Mouse (Mus musculus): ENCODE measurements around the gene Camta1.
A peak's percentile ranks its signal among the peaks of the same experiment; 100 is the strongest.

Gene Camta1

GRCm38 (mm10) chr4:151730037-151730759, 131.5 kb downstream of the Camta1 start:
- DNase-seq: no peak

- no peak for DNase-seq
These were observed 132.6 kb downstream of the Camta1 start for GRCm38 (mm10) chr4:151729116-151729515.

GRCm38 (mm10) chr4:151728391-151729065, 133.1 kb downstream of the Camta1 start:
- DNase-seq: no peak

GRCm38 (mm10) chr4:151726396-151726795, 135.3 kb downstream of the Camta1 start:
- no peak for DNase-seq

- no peak for DNase-seq
These were observed 136.8 kb downstream of the Camta1 start for GRCm38 (mm10) chr4:151724897-151725296.

- no peak for DNase-seq
These were observed 140.8 kb downstream of the Camta1 start for GRCm38 (mm10) chr4:151720722-151721467.

GRCm38 (mm10) chr4:151718866-151719475, 142.7 kb downstream of the Camta1 start:
- DNase-seq: no peak

- no peak for DNase-seq
These were observed 143.8 kb downstream of the Camta1 start for GRCm38 (mm10) chr4:151717864-151718263.

- DNase-seq: no peak
These were observed 148.0 kb downstream of the Camta1 start for GRCm38 (mm10) chr4:151713714-151714113.

GRCm38 (mm10) chr4:151711406-151711805, 150.3 kb downstream of the Camta1 start:
- DNase-seq: no peak

- no peak for DNase-seq
These were observed 151.2 kb downstream of the Camta1 start for GRCm38 (mm10) chr4:151710522-151710921.

GRCm38 (mm10) chr4:151709269-151709668, 152.4 kb downstream of the Camta1 start:
- peak; percentile 24 to 59 for DNase-seq

GRCm38 (mm10) chr4:151703069-151703735, 158.5 kb downstream of the Camta1 start:
- DNase-seq: no peak

GRCm38 (mm10) chr4:151702463-151702862, 159.2 kb downstream of the Camta1 start:
- DNase-seq: no peak

GRCm38 (mm10) chr4:151695984-151696383, 165.7 kb downstream of the Camta1 start:
- DNase-seq: no peak

- DNase-seq: no peak
These were observed 167.1 kb downstream of the Camta1 start for GRCm38 (mm10) chr4:151694531-151694930.

- DNase-seq: peak in 1 of 2 experiments; percentile 8
These were observed 167.6 kb downstream of the Camta1 start for GRCm38 (mm10) chr4:151694047-151694446.

- no peak for DNase-seq
These were observed 171.6 kb downstream of the Camta1 start for GRCm38 (mm10) chr4:151690041-151690440.

- DNase-seq: no peak
These were observed 173.5 kb downstream of the Camta1 start for GRCm38 (mm10) chr4:151688206-151688605.

GRCm38 (mm10) chr4:151684596-151684995, 177.1 kb downstream of the Camta1 start:
- DNase-seq: no peak

GRCm38 (mm10) chr4:151682831-151683488, 178.7 kb downstream of the Camta1 start:
- no peak for DNase-seq

- DNase-seq: no peak
These were observed 189.2 kb downstream of the Camta1 start for GRCm38 (mm10) chr4:151672452-151672851.

All from thymus, postnatal 36 days (tissue).